Mouse (Mus musculus) embryonic facial prominence, embryonic 14.5 days (tissue): ENCODE measurements at regions not wholly inside any gene's neighbourhood (a gene's known extent, or its start where the extent isn't known, plus 50 kb on each side); places are given as distances from the start of the nearest gene placed in this dataset.

ENCODE experiments used
- ATAC-seq: fragments of 200-750 bp; cut with Nextera tagmentation; 2 replicates; pipeline ENCODE4 v1.8.0; 2017; ENCODE audit warnings: low read depth, moderate number of reproducible peaks, moderate TSS enrichment
- DNase-seq: peaks from one replicate; pipeline ENCODE4 v3.0.0-alpha.2; 2015; ENCODE audit warnings: low spot score
- H3K27ac ChIP-seq: fragments of 300-500 bp; sonication (generic); replicated peaks from 2 replicates; pipeline ENCODE4 v1.5.1; 2014; ENCODE audit warnings: low read depth, mild to moderate bottlenecking, low read length, moderate library complexity
- H3K27me3 ChIP-seq: fragments of 300-500 bp; sonication (generic); replicated peaks from 2 replicates; pipeline ENCODE4 v1.6.1; 2014; ENCODE audit warnings: low read length; ENCODE audit not compliant: control insufficient read depth, insufficient read depth
- H3K36me3 ChIP-seq: fragments of 300-500 bp; sonication (generic); 2 replicates; pipeline ENCODE4 v1.6.1; 2014; ENCODE audit warnings: low read length, mixed read lengths; ENCODE audit not compliant: control insufficient read depth, insufficient read depth
- H3K4me1 ChIP-seq: fragments of 300-500 bp; sonication (generic); 2 replicates; pipeline ENCODE4 v1.6.1; 2014; ENCODE audit warnings: antibody characterized with exemption, low read length; ENCODE audit not compliant: control insufficient read depth, insufficient read depth
- H3K4me2 ChIP-seq: fragments of 300-500 bp; sonication (generic); 2 replicates; pipeline ENCODE4 v1.6.1; 2014; ENCODE audit warnings: low read depth, mild to moderate bottlenecking, low read length, moderate library complexity, mixed read lengths
- H3K4me3 ChIP-seq: fragments of 300-500 bp; sonication (generic); 2 replicates; pipeline ENCODE4 v1.5.1; 2014; ENCODE audit warnings: low read depth, mild to moderate bottlenecking, low read length
- H3K9ac ChIP-seq: fragments of 300-500 bp; sonication (generic); 2 replicates; pipeline ENCODE4 v1.6.1; 2014; ENCODE audit warnings: low read depth, mild to moderate bottlenecking, low read length, moderate library complexity, mixed read lengths
- H3K9me3 ChIP-seq: fragments of 300-500 bp; sonication (generic); 2 replicates; pipeline ENCODE4 v1.6.1; 2016; ENCODE audit warnings: low read length; ENCODE audit not compliant: control insufficient read depth
- WGBS: fragments of 180-500 bp; shearing (Covaris S2); extraction: QIAGEN DNeasy Blood & Tissue Kit; methylation state at CpG from one replicate; pipeline ENCODE4 v1.1.7; 2014; 5-methylcytosine and 5-hydroxymethylcytosine counted together

DNA sequence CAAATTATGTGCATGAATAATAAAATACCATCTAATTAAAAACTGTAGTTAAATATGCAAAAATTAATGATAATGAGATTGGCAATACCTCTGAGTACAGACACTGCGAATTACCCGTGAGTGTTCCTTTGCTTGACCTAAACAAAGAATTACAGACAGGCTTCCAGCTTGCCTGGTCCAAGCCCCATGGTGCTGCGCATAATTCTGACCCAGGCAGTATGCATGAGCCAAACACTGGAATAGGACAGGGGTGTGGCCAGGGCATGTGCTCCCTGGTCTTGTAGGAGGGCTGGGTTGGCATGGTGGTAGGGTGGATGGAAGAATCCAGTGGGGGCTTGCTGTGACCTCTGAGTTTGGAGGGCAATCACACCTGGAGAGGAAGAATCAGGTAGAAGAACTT lies 172.8 kb upstream of the Irx3 start:
- H3K27me3 ChIP-seq, result no peaks in the 10 kb centered on the region
- H3K9ac ChIP-seq, result no peak overlapping the region
- no peaks in the 10 kb centered on the region for H3K4me1 ChIP-seq
- no peaks in the 10 kb centered on the region for H3K36me3 ChIP-seq
- DNase-seq (no peak), ATAC-seq (no peak)
- 79% methylated on average over 3 of the region's 3 CpGs for WGBS
- no peaks in the 10 kb centered on the region for H3K9me3 ChIP-seq
- no peak overlapping the region for H3K4me2 ChIP-seq
- H3K27ac ChIP-seq, result no peak overlapping the region
- H3K4me3 ChIP-seq, result no peak overlapping the region

DNA sequence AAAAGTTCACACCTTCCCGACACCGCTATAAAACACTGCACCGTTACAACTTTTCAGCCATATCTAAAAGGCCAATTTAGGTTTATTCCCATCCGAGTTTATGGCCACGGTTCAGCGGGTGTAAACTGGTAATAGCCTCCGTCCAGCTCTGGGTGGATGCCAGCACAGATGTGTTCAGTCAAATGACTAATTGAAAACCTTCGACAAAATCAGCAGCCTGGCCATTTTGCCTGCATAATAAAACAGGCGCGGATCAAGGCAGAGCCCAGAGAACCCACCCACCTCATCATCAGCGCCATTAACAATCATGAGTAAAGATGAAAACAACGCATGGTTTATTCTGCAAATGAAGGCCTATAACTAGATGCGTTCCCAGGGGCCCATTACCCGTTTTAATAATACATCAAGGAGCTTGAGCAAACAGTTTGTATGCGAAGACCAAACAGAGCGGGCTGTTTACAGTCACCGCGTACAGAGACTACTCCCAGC lies 172.1 kb upstream of the Irx3 start:
- Histone ChIP-seq H3K4me3 (no peak overlapping the region), H3K9ac (no peak overlapping the region), H3K27ac (no peak overlapping the region), H3K4me2 (no peak overlapping the region), H3K4me1 (no peaks in the 10 kb centered on the region), H3K27me3 (no peaks in the 10 kb centered on the region), H3K9me3 (no peaks in the 10 kb centered on the region), H3K36me3 (no peaks in the 10 kb centered on the region)
- DNase-seq (no peak), ATAC-seq (no peak)
- 65% methylated on average over 18 of the region's 18 CpGs for WGBS

DNA sequence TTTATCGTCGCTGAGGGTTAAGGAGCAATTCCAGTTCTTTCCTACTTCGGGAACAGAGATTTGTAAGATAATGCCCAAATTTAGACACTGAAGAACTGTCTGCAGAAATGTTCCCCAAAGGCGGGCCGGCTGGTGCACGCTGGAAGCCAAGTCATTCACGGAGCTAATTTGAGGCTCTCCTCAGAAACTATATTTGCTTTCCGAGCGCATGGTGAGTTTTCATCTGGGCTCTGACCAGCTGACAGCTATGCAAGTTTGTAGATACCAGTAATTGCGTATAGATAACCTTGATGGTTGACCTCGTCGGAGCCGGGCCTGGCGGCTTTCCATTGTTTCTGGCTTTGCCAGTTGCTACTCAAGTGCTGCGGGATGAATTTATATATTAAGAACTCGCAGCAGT lies 165.5 kb upstream of the Irx3 start:
- no peak overlapping the region for H3K9ac ChIP-seq
- 62% methylated on average over 16 of the region's 16 CpGs for WGBS
- H3K4me2 ChIP-seq, result no peak overlapping the region
- H3K27me3 ChIP-seq, result no peaks in the 10 kb centered on the region
- ATAC-seq, result no peak
- H3K4me1 ChIP-seq, result no peaks in the 10 kb centered on the region
- DNase-seq, result no peak
- H3K9me3 ChIP-seq, result no peaks in the 10 kb centered on the region
- no peak overlapping the region for H3K4me3 ChIP-seq
- H3K27ac ChIP-seq, result no peak overlapping the region
- H3K36me3 ChIP-seq, result no peaks in the 10 kb centered on the region

DNA sequence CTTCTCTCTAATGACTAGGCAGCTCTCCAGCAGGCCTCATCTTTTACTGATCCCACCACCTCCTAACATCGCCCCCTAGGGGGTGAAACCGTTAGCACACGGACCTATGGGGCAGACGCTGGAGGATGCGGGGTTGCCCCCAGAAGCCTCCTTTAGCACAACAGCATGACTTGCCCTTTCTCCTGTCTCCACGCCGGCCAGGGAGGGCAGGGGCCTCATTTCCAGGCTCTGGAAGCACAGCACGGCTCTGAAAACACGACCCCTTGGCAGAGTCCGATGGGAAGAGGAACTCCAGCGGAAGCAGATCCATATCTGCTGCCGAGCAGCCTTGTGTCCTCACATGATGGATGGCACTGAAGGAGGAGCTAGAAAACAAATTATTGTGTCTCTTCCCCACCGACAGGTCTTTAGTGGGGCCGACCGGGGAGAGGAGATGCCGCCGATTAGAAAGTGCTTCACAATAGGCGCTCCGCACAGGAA lies 165.1 kb upstream of the Irx3 start:
- no peak for DNase-seq
- Histone ChIP-seq H3K9me3 (no peaks in the 10 kb centered on the region), H3K27ac (no peak overlapping the region), H3K4me2 (no peak overlapping the region), H3K4me3 (no peak overlapping the region), H3K4me1 (no peaks in the 10 kb centered on the region), H3K27me3 (no peaks in the 10 kb centered on the region), H3K9ac (no peak overlapping the region), H3K36me3 (no peaks in the 10 kb centered on the region)
- no peak for ATAC-seq
- WGBS, result 61% methylated on average over 19 of the region's 19 CpGs

DNA sequence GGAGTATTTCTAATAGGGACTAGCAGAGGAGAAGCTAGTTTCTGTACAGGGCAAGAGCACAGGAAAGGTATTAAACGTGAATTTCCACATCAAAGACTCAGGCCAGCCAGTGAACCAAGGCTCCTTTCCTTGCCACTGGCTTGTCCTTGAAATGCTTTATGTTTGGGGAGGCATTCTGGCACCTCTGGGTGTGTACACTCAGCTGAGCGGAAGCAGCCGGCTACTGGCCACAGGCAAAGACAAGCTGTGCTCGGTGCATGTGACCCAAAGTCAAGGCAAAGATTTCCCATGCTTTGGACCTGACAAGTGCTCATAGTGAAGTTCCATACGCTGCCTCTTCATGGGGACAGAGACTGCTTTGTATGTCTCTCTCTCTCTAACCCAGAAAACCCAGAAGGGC lies 159.8 kb upstream of the Irx3 start:
- no peaks in the 10 kb centered on the region for H3K4me1 ChIP-seq
- H3K27ac ChIP-seq, result no peak overlapping the region
- DNase-seq (no peak), ATAC-seq (no peak)
- no peak overlapping the region for H3K4me3 ChIP-seq
- H3K36me3 ChIP-seq, result no peaks in the 10 kb centered on the region
- H3K9ac ChIP-seq, result no peak overlapping the region
- 80% methylated on average over 5 of the region's 5 CpGs for WGBS
- H3K27me3 ChIP-seq, result no peaks in the 10 kb centered on the region
- H3K9me3 ChIP-seq, result no peaks in the 10 kb centered on the region
- no peak overlapping the region for H3K4me2 ChIP-seq

DNA sequence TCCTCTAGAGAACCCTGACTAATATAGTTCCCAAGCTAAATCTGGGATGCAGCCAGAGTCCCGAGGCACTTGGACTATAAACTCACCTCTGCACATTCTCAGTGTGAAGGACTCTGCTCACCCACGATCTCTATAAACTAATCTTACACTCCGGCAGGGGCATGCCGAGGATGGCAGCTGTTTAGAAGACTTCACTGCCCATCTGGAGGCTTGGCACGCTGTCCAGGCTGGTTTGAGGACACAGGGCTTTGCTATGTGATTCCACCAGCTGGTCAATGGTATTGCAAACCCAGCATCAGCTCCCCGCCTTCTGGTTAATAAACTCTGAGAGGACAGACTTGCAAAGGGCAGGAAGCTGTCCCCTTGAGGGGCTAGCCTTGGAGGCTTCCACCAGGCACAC lies 153.3 kb upstream of the Irx3 start:
- Histone ChIP-seq H3K4me2 (no peak overlapping the region), H3K4me3 (no peak overlapping the region), H3K4me1 (no peaks in the 10 kb centered on the region), H3K9me3 (no peaks in the 10 kb centered on the region), H3K9ac (no peak overlapping the region), H3K27ac (no peak overlapping the region), H3K27me3 (0 out of 2 replicates have a peak, but pooled peaks cover 4% of the 10 kb centered on the region), H3K36me3 (no peaks in the 10 kb centered on the region)
- ATAC-seq, result no peak
- no peak for DNase-seq
- WGBS, result 74% methylated on average over 6 of the region's 6 CpGs

DNA sequence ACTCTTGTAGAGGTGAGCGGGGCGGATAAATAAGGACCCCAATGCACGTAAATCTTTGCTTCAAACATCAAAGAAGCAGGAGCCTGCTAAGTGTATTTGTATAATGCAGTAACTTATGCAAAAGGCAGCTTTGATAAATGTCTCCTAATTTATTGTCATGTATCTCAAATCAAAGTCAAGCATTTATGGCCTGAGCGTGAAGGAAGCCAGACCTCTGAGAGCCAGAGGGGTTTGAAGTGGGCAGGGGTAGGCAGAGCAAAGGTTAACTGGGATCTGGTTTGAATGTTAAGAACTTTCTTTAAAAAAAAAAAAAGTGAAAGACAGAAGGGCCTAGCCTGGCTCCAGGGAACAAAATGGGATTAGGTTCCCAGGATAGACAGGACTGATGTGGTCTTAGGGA lies 151.1 kb upstream of the Irx3 start:
- Histone ChIP-seq H3K9me3 (no peaks in the 10 kb centered on the region), H3K27ac (no peak overlapping the region), H3K36me3 (no peaks in the 10 kb centered on the region), H3K4me3 (no peak overlapping the region), H3K27me3 (0 out of 2 replicates have a peak, but pooled peaks cover 4% of the 10 kb centered on the region), H3K4me2 (no peak overlapping the region), H3K4me1 (peaks cover 11% of the 10 kb centered on the region), H3K9ac (no peak overlapping the region)
- DNase-seq, result no peak
- WGBS, result 81% methylated on average over 4 of the region's 4 CpGs
- ATAC-seq, result no peak

DNA sequence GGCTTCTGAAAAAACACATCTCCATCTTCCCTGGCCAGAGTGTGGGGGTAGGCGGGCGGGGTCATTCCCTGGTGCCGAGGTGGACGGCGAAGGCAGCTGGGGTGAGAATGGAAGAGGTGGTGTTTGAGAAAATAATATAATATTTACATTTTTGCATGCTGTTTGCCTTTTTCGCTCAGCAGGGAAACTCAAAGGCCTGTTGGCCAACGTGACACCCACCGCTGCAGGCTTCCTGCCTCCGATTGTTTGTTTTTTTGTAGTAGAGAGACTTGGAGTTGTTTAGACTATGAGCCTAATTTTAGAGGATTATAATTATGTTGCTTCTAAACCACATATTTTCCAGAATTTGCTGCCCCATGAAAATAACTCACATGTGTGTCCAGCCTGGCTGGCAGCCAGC lies 147.2 kb upstream of the Irx3 start:
- H3K36me3 ChIP-seq, result no peaks in the 10 kb centered on the region
- peak overlapping the region; percentile 60 for H3K27ac ChIP-seq
- peak overlapping the region; percentile 25 for H3K4me3 ChIP-seq
- no peak overlapping the region for H3K9ac ChIP-seq
- H3K9me3 ChIP-seq, result no peaks in the 10 kb centered on the region
- DNase-seq (peak; percentile 40), ATAC-seq (no peak)
- peak overlapping the region; percentile 52 for H3K4me2 ChIP-seq
- 39% methylated on average over 9 of the region's 9 CpGs for WGBS
- H3K27me3 ChIP-seq, result peaks cover 3% of the 10 kb centered on the region; the same call in 1 of the 2 replicates
- H3K4me1 ChIP-seq, result peaks cover 11% of the 10 kb centered on the region

DNA sequence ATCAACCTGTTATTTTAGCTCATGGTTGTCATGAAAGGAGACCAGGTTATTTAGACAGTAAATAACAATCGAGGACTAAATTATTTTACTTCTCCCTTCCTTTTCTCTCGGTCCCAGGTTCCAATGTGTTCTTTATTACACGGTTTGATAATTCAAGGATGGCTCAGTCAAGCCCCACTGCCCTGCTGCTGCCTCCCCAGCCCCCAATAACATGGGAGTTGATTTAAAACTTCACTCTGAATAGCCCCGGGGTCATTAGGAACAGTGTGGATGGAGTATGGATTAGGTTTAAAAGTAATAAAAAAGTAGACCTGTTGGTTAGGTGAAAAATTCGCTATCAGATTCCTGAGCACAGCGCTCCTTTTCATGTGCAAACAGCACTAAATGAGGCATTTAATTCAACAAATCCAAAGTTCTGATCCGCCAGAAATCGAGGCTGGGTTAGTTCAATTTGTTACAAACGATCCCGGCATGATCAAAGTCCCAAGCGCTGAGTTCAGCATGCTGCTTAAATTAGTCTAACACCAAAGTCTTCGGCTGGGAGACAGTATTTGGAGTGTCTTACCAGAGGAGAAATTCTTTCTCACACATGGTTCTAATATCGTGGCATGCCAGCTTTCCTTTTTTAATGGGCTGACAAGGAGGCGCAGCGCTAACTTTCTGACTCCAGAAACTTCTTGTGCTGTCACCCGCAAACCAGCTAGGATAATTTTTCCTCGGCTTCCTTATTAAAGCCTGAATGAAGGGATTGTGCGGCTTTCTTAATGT lies 146.5 kb upstream of the Irx3 start:
- Histone ChIP-seq H3K27ac (peak overlapping the region; percentile 60), H3K9me3 (no peaks in the 10 kb centered on the region), H3K36me3 (no peaks in the 10 kb centered on the region), H3K4me3 (peak overlapping the region; percentile 25), H3K4me1 (peaks cover 11% of the 10 kb centered on the region), H3K9ac (no peak overlapping the region), H3K27me3 (peaks cover 3% of the 10 kb centered on the region; the same call in 1 of the 2 replicates), H3K4me2 (peak overlapping the region; percentile 52)
- DNase-seq (peak; percentile 90), ATAC-seq (no peak)
- WGBS, result 28% methylated on average over 18 of the region's 18 CpGs
